Mouse (Mus musculus) hindbrain, embryonic 15.5 days (tissue): Measurements from ENCODE around the gene Tenm2. TPM values are rescaled to one million over a fixed set of nuclear protein-coding genes. Genes with fewer than 3 reads are reported as not detected.

Experiments
- ATAC-seq: fragments of 200-750 bp; cut with Nextera tagmentation; 2 replicates; pipeline ENCODE4 v1.8.0; 2017; ENCODE audit warnings: low read depth, moderate number of reproducible peaks, moderate TSS enrichment; ENCODE audit not compliant: low FRiP score
- H3K27ac ChIP-seq: fragments of 300-500 bp; sonication (generic); replicated peaks from 2 replicates; pipeline ENCODE4 v1.5.1; 2015; ENCODE audit warnings: mild to moderate bottlenecking, inconsistent platforms
- H3K27me3 ChIP-seq: fragments of 300-500 bp; sonication (generic); 2 replicates; pipeline ENCODE4 v1.6.1; 2015; ENCODE audit warnings: control low read depth, inconsistent platforms
- H3K36me3 ChIP-seq: fragments of 300-500 bp; sonication (generic); 2 replicates; pipeline ENCODE4 v1.6.1; 2015; ENCODE audit warnings: control low read depth, inconsistent platforms
- H3K4me1 ChIP-seq: fragments of 300-500 bp; sonication (generic); replicated peaks from 2 replicates; pipeline ENCODE4 v1.6.1; 2015; ENCODE audit warnings: control low read depth, inconsistent platforms
- H3K4me2 ChIP-seq: fragments of 300-500 bp; sonication (generic); 2 replicates; pipeline ENCODE4 v1.6.1; 2015; ENCODE audit warnings: moderate library complexity, mild to moderate bottlenecking, inconsistent platforms
- H3K4me3 ChIP-seq: fragments of 300-500 bp; sonication (generic); 2 replicates; pipeline ENCODE4 v1.5.1; 2015; ENCODE audit warnings: mild to moderate bottlenecking, inconsistent platforms
- H3K9ac ChIP-seq: fragments of 300-500 bp; sonication (generic); 2 replicates; pipeline ENCODE4 v1.6.1; 2015; ENCODE audit warnings: inconsistent platforms
- H3K9me3 ChIP-seq: fragments of 300-500 bp; sonication (generic); 2 replicates; pipeline ENCODE4 v1.6.1; 2016; ENCODE audit warnings: control low read depth, inconsistent platforms
- WGBS: fragments of 180-500 bp; shearing (Covaris S2); methylation state at CpG from one replicate; pipeline ENCODE4 v1.1.7; 2015; 5-methylcytosine and 5-hydroxymethylcytosine counted together
- polyA plus RNA-seq: library from polyadenylated mRNA; unstranded; fragments of >200 nt; fragmentation: Nextera tagmentation; extraction: Ambion mirVana; gene quantifications from 2 replicates; pipeline ENCODE4 v1.2.1, GENCODE M21; 2015

Gene Tenm2
- polyA plus RNA-seq, 1 experiment from 2014 or later = 33.1 TPM

DNA sequence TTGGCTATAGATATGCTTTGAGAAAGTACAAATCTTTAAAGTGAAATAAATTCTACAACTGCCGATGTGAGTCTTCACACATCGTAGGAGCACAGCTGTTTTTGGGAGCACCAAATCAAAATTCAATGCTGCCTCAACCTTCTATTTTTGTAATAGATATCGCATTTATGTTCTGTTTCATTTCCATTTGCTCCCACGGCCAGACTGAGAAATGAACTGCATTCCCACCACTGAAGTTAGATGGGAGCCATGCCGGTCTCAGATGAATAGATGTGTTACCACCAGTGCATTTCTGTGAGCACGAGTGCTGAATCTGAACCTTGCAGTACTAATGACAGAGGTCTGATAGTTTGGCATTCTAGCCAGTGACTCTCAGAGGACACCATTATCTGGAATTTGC is 58.3 kb downstream of the Tenm2 start:
- Histone ChIP-seq H3K9me3 (no peaks in the 10 kb centered on the region), H3K36me3 (no peaks in the 10 kb centered on the region), H3K4me3 (no peak overlapping the region), H3K4me1 (no peaks in the 10 kb centered on the region), H3K4me2 (no peak overlapping the region), H3K9ac (no peak overlapping the region), H3K27ac (no peak overlapping the region), H3K27me3 (no peaks in the 10 kb centered on the region)
- WGBS = 93% methylated on average over 6 of the region's 6 CpGs
- ATAC-seq = no peak

DNA sequence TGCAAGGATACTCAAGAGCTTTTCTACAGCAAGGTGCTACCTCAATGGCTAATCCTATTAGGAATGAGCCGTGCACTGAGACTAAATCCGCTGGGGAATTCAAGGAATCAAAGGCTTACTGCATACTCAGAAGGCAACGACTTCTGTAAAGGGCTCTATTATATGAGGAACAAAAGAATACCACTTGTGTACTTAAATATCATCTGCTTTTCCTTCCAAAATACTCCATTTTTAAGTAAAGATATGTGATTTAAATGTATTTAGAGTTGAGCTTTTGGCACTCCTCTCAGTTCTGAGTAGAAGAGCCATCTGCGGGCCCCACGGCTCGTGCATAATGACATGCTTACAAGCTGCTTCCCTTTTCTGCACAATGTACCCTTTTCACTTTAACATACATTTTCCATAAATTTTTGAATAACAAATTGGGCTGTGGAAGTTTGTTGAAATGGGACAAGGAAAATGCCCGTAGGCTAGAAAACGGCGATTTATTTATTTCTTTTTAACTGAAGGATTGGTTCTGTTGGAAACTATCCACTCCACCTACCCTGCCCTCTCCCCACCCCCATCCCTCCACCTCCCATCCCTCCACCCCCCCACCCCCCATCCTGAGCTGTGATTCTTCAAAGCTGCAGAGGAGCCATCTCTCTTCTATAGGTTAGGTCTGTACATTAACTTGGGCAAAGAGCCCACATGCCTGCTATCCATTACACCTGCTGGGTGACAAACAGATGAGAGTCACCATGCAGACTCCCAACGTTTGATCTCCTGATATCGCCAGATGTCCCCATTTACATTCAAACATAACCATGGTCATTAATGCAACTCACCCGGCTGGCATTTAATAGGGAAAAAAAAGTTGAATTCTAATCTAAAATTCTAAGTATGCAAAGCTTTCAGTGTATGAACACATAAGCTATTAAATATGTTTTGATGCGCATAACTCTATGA is 81.6 kb downstream of the Tenm2 start:
- H3K9me3 ChIP-seq = no peaks in the 10 kb centered on the region
- no peaks in the 10 kb centered on the region for H3K27me3 ChIP-seq
- no peak overlapping the region for H3K4me3 ChIP-seq
- ATAC-seq = no peak
- H3K4me2 ChIP-seq = no peak overlapping the region
- no peaks in the 10 kb centered on the region for H3K4me1 ChIP-seq
- 40% methylated on average over 13 of the region's 13 CpGs for WGBS
- no peak overlapping the region for H3K9ac ChIP-seq
- H3K36me3 ChIP-seq = no peaks in the 10 kb centered on the region
- H3K27ac ChIP-seq = no peak overlapping the region

DNA sequence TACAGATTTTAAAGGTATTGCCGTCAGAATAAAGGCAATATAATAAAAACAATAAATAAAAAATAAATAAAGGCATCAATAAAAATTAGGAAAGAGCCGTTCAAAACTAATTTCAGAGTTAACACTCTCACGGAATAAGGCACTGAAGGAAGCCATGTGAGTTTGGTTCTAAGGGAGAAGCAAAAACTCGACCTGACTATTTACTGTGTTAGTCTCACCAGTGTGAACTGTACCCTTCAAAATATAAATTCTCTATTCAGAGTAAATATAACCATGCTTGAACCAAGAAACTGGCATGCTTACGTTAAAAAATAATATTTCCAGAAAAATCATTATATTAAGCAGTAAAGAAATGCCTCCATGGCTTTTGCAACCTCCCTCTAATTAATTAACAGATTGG is 82.4 kb downstream of the Tenm2 start:
- no peaks in the 10 kb centered on the region for H3K27me3 ChIP-seq
- H3K4me1 ChIP-seq = no peaks in the 10 kb centered on the region
- no peak overlapping the region for H3K4me2 ChIP-seq
- H3K9me3 ChIP-seq = no peaks in the 10 kb centered on the region
- ATAC-seq = no peak
- WGBS = 71% methylated on average over 5 of the region's 5 CpGs
- no peaks in the 10 kb centered on the region for H3K36me3 ChIP-seq
- no peak overlapping the region for H3K4me3 ChIP-seq
- H3K27ac ChIP-seq = no peak overlapping the region
- no peak overlapping the region for H3K9ac ChIP-seq

DNA sequence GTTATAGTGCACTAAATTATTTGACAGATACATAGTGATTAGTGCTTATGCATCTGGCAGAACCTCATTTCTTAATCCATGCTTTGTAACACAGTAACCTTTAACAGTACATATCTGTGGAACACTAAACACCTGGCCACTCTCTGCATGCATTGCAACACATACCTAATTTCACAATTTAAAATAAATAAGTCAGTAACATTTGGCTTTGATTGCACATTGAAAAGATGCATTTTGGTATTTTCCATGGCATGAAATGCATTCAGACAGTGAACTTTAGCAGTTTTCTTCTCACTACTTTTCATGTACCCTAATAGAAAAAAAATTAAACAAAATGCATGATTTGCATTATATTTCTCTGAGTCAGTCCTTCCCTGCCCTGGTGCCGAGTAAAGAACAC is 85.8 kb downstream of the Tenm2 start:
- H3K36me3 ChIP-seq = no peaks in the 10 kb centered on the region
- no peak overlapping the region for H3K27ac ChIP-seq
- no peak overlapping the region for H3K4me2 ChIP-seq
- no peak overlapping the region for H3K4me3 ChIP-seq
- no peaks in the 10 kb centered on the region for H3K27me3 ChIP-seq
- no peak for ATAC-seq
- H3K4me1 ChIP-seq = no peaks in the 10 kb centered on the region
- no peaks in the 10 kb centered on the region for H3K9me3 ChIP-seq
- WGBS = 77% methylated on average over 1 of the region's 1 CpGs
- no peak overlapping the region for H3K9ac ChIP-seq

DNA sequence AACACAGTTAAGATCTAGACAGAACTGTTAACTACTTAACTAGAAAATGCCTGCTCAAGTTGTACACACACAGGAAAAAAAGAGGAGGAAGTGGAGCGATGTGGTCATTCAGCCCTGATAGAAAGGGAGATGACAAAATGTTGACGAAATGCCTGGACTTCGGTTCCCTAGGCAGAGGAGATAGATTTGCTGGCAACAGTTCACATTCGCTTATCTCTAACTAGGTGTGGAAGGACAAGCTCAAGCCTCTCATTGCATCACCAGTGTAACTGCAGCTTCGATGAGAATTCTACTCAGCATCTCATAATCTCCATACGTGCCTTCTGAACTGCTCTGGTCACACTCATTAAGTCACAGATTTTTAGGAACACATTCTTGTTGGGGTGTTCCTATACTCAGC is 91.8 kb downstream of the Tenm2 start:
- Histone ChIP-seq H3K27me3 (no peaks in the 10 kb centered on the region), H3K36me3 (no peaks in the 10 kb centered on the region), H3K27ac (no peak overlapping the region), H3K4me1 (no peaks in the 10 kb centered on the region), H3K4me3 (no peak overlapping the region), H3K9me3 (no peaks in the 10 kb centered on the region), H3K9ac (no peak overlapping the region), H3K4me2 (no peak overlapping the region)
- ATAC-seq = no peak
- WGBS = 77% methylated on average over 6 of the region's 6 CpGs

DNA sequence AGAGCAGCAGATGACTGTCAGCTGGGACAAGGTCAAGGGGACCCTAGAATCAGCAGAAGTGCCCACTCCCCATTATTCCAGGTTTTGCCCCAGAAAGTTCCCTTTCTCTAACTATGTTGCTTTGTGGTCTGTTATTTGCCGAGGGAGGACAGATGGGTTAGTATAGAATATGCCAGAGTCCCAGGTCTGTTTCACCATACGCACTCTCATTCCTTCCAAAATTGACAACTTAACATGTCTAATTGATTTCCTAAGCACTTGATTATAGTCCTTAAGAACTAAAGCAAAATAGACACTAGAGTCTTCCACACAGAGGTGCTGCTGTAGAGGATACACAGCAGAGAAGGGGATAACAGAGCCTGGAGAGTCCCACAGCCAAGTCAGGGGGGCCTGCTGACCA is 92.3 kb downstream of the Tenm2 start:
- Histone ChIP-seq H3K4me2 (no peak overlapping the region), H3K27ac (no peak overlapping the region), H3K9me3 (no peaks in the 10 kb centered on the region), H3K9ac (no peak overlapping the region), H3K36me3 (no peaks in the 10 kb centered on the region), H3K27me3 (no peaks in the 10 kb centered on the region), H3K4me1 (no peaks in the 10 kb centered on the region), H3K4me3 (no peak overlapping the region)
- ATAC-seq = no peak
- WGBS = 84% methylated on average over 2 of the region's 2 CpGs

DNA sequence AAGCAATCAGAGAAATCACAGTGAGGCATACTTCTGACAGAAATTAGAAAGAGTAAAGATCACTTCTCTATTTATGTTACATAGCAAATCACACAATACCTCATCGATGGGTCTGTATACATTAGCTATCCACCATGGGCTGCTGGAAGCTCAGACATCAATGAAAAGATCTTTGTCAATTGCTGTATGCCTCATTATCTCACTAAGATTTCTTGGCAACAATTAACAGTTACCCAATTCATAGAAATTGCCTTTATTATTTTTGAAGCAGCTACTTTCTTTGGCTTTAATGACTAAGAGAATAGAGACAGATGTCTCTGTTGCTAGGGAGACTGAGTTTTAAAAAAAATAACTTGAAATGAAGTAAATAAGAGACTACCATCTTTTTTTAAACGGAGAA is 106.9 kb downstream of the Tenm2 start:
- Histone ChIP-seq H3K4me3 (no peak overlapping the region), H3K9ac (no peak overlapping the region), H3K4me2 (no peak overlapping the region), H3K36me3 (no peaks in the 10 kb centered on the region), H3K27ac (no peak overlapping the region), H3K9me3 (no peaks in the 10 kb centered on the region), H3K27me3 (no peaks in the 10 kb centered on the region), H3K4me1 (no peaks in the 10 kb centered on the region; the same call in 1 of the 2 replicates)
- ATAC-seq = no peak
- WGBS = 48% methylated on average over 2 of the region's 2 CpGs

DNA sequence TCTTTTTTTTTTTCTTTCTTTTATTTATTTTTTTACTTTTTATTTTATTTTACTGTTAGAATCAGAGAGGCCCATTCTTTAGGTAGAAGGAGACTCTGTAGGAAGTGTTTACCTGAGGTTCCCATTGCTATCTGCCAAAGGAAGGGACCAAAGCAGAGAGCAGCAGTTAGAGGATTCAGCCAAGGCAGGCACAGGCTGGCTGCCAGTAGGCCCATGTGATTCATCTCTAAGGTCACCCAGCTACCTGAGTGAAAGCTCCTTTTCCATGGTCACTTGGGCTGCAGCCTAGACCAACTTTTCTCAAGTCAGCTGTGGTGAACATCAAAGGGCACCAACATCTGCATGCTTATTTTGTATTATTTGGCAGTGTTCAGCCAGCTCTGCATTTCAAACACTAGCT is 117.7 kb downstream of the Tenm2 start:
- no peak overlapping the region for H3K4me3 ChIP-seq
- no peaks in the 10 kb centered on the region for H3K9me3 ChIP-seq
- no peaks in the 10 kb centered on the region for H3K36me3 ChIP-seq
- H3K4me1 ChIP-seq = no peaks in the 10 kb centered on the region; the same call in 1 of the 2 replicates
- no peak for ATAC-seq
- H3K9ac ChIP-seq = no peak overlapping the region
- H3K27ac ChIP-seq = no peak overlapping the region
- H3K4me2 ChIP-seq = no peak overlapping the region
- no peaks in the 10 kb centered on the region for H3K27me3 ChIP-seq

DNA sequence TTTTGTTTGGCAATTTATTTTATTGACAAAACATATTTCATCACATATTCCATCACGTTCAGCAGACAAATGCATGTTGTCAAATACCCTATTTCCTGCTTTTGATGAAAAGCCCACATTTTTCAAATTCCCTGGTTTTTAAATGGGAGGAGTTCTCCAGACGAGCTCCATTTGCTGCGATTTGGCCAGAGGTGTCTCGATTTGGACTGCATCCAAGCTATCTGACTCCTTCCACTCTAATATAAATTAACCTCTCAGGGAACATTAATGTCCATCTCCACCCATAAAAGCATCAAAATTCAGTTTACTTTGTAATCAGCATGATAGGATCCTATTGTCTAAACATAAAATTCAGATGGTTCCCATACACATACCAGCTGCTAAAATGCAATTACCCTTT is 120.6 kb downstream of the Tenm2 start:
- 42% methylated on average over 4 of the region's 4 CpGs for WGBS
- ATAC-seq = no peak

DNA sequence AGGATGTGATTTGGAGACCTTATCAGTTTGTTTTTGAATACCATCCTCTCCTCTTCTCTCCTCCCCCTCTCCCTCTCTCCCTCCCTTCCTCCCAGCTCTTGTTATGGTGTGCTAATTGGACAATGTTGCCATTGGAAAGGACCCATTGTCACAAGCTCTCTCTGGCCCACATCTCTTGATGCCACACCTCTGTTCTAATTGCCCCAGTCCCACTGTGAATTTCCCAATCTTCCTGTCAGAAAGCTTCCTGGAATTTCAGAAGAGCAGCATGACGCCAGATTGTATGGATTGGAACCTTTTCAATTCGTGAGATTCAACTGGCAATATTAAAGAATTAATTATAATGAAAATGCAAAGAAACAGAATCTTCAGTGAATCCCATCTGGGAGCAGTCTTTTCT is 128.7 kb downstream of the Tenm2 start:
- WGBS = 65% methylated on average over 2 of the region's 2 CpGs
- no peak overlapping the region for H3K9ac ChIP-seq

More for the DNA sequence above, 120.6 kb downstream of the Tenm2 start:
- no peak overlapping the region for H3K9ac ChIP-seq
- no peak overlapping the region for H3K27ac ChIP-seq
- no peak overlapping the region for H3K4me3 ChIP-seq
- H3K4me1 ChIP-seq = no peaks in the 10 kb centered on the region; the same call in 1 of the 2 replicates
- no peaks in the 10 kb centered on the region for H3K36me3 ChIP-seq
- H3K4me2 ChIP-seq = no peak overlapping the region
- H3K27me3 ChIP-seq = no peaks in the 10 kb centered on the region
- no peaks in the 10 kb centered on the region for H3K9me3 ChIP-seq

DNA sequence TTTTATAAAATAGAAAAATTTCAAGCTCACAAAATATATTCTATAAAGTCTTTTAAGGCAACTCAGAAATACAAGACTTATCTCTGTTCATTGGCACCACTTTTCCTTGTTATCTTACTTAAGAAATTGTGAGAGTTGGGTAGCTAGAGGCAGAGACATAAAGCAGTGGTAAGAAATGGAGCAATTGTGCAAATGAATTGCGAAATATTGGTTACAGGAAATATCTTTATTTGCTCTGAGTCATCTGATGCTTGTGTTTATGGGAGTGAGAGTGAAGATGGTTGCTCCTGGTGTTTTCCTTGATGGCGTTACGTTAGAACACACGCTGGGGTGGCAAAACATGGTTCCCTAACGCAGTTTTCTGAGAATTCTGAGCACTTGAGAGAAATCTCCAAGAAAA is 156.4 kb downstream of the Tenm2 start:
- whole genome bisulfite sequencing = 89% methylated on average over 5 of the region's 5 CpGs
- ATAC-seq = no peak
- Histone ChIP-seq H3K4me1 (no peaks in the 10 kb centered on the region), H3K4me2 (no peak overlapping the region), H3K27me3 (no peaks in the 10 kb centered on the region), H3K9ac (no peak overlapping the region), H3K9me3 (no peaks in the 10 kb centered on the region), H3K36me3 (no peaks in the 10 kb centered on the region), H3K27ac (no peak overlapping the region), H3K4me3 (no peak overlapping the region)

More for the DNA sequence above, 128.7 kb downstream of the Tenm2 start:
- no peaks in the 10 kb centered on the region for H3K4me1 ChIP-seq
- H3K4me3 ChIP-seq = no peak overlapping the region
- no peak for ATAC-seq
- H3K36me3 ChIP-seq = no peaks in the 10 kb centered on the region
- no peak overlapping the region for H3K4me2 ChIP-seq
- no peak overlapping the region for H3K27ac ChIP-seq
- no peaks in the 10 kb centered on the region for H3K9me3 ChIP-seq
- no peaks in the 10 kb centered on the region for H3K27me3 ChIP-seq

DNA sequence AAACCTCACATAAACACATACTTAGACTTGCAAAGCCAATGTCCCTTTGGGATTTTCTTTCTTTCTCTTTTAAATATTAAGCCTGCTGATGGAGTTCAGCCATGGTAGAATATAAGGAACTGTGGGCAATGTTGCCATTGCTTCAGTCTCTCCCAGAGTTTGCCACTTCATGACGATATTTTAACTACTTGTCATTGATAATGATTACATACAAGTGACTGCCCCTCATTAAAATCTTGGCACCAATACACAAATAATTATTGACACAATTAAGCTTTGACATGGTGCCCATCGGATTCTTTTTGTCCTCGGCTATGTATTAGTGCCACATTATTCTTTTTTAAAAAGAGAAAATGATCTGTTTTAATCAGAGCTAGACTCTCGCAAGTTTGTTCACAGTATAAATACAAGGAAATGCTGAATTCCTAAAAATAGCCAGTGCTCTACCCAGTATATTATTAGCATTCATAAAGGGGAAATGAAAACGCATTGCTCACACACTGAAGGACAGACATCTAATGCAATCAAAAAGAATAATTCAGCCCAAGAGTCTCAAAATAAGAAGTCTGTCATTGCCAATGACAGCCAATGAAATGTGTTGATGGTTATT is 158.7 kb downstream of the Tenm2 start:
- WGBS = 61% methylated on average over 5 of the region's 5 CpGs
- no peak overlapping the region for H3K4me3 ChIP-seq
- no peaks in the 10 kb centered on the region for H3K4me1 ChIP-seq
- no peaks in the 10 kb centered on the region for H3K27me3 ChIP-seq
- no peak for ATAC-seq
- H3K9ac ChIP-seq = no peak overlapping the region
- H3K4me2 ChIP-seq = no peak overlapping the region
- no peak overlapping the region for H3K27ac ChIP-seq
- no peaks in the 10 kb centered on the region for H3K9me3 ChIP-seq
- no peaks in the 10 kb centered on the region for H3K36me3 ChIP-seq
